ENCODE assay signal across 17 mouse cellular contexts in genomic region chr4:45046679-45047078, GRCm38 (mm10).
"Had no signal": no experiment of that assay in that cellular context is flagged by ENCODE, and none has a peak within 500 bp of the region (broad histone marks: within the 10 kb centered on the region; RNA-seq: fewer than 3 reads in every experiment).

No protein-coding gene starts in this region.

- H3K9ac ChIP-seq: limb, embryonic 12.5 days; liver, embryonic 13.5 days; liver, postnatal 0 days; lung, embryonic 15.5 days; midbrain, embryonic 15.5 days; neural tube, embryonic 12.5 days; stomach, embryonic 15.5 days had no signal

- H3K4me2 ChIP-seq: limb, embryonic 12.5 days; liver, embryonic 13.5 days; lung, embryonic 15.5 days; midbrain, embryonic 11.5 days; midbrain, embryonic 15.5 days; neural tube, embryonic 12.5 days; stomach, embryonic 15.5 days had no signal

- H3K4me1 ChIP-seq: limb, embryonic 12.5 days; liver, embryonic 13.5 days; lung, embryonic 15.5 days; midbrain, embryonic 15.5 days; neural tube, embryonic 12.5 days; stomach, embryonic 15.5 days had no signal

- H3K27me3 ChIP-seq: limb, embryonic 12.5 days; liver, embryonic 13.5 days; lung, embryonic 15.5 days; midbrain, embryonic 15.5 days; neural tube, embryonic 12.5 days; stomach, embryonic 15.5 days had no signal

- H3K4me3 ChIP-seq: limb, embryonic 12.5 days; liver, embryonic 13.5 days; lung, embryonic 15.5 days; megakaryocyte, embryonic 14.5 days; midbrain, embryonic 15.5 days; neural tube, embryonic 12.5 days; stomach, embryonic 15.5 days had no signal

- H3K27ac ChIP-seq: limb, embryonic 12.5 days; liver, embryonic 13.5 days; lung, embryonic 15.5 days; macrophage; midbrain, embryonic 15.5 days; neural tube, embryonic 12.5 days; stomach, embryonic 15.5 days had no signal

- DNase-seq: kidney, postnatal 14 days; layer of hippocampus, adult 9-11 months; layer of hippocampus, postnatal 36 days; liver; liver, embryonic 13.5 days; liver, postnatal 0 days; lung, postnatal 14 days; retina, postnatal 1 day; thymus, postnatal 36 days had no signal

- H3K9me3 ChIP-seq: limb, embryonic 12.5 days; liver, embryonic 13.5 days; lung, embryonic 15.5 days; megakaryocyte, embryonic 14.5 days; midbrain, embryonic 15.5 days; neural tube, embryonic 12.5 days; stomach, embryonic 15.5 days had no signal

- ATAC-seq: liver, postnatal 0 days; midbrain, embryonic 15.5 days had no signal
